Mouse (Mus musculus) layer of hippocampus, adult 2 months (tissue): Measurements from ENCODE around the gene Sult3a2. TPM values are rescaled to one million over a fixed set of nuclear protein-coding genes. Genes with fewer than 3 reads are reported as not detected.
"Not testable (repeated sequence)": the region's sequence is repeated elsewhere in the genome, so short reads cannot be mapped to it uniquely, and the experiment has no call there.

Source experiments
- DNase-seq, 2 experiments: peaks; one replicate each; pipeline ENCODE4 v3.0.0; 2022; ENCODE audit warnings: low spot score in 2 of 2
- H3K27ac ChIP-seq: fragments of 200-600 bp; 2 replicates; pipeline ENCODE4 v1.8.1; 2022
- H3K4me3 ChIP-seq: fragments of 200-600 bp; 2 replicates; pipeline ENCODE4 v1.8.1; 2022; ENCODE audit warnings: mild to moderate bottlenecking
- CTCF ChIP-seq: fragments of 200-600 bp; conservative IDR thresholded peaks from 2 replicates; pipeline ENCODE4 v1.8.1; 2022; ENCODE audit warnings: antibody characterized with exemption, mild to moderate bottlenecking, moderate library complexity
- long read RNA-seq, 2 experiments: library from polyadenylated mRNA; stranded (forward); transcript quantifications; one replicate each; pipeline ENCODE4 v2.0.0; 2021; ENCODE audit warnings: borderline mapping rate in 2 of 2
- total RNA-seq, 2 experiments: library from RNA; stranded (reverse); gene quantifications; 2 replicates each; pipeline ENCODE4 v1.2.3; 2021

Sult3a2 gene
- 1 to 10 TPM; 1.3 to 1.6 TPM for total RNA-seq
- long read RNA-seq, experiment 1 = 0 reads
- long read RNA-seq, experiment 2 = 0 reads

- TF ChIP-seq CTCF = no peak
Measured at GRCm38 (mm10) chr10:33786604-33787003, at the start of gene Sult3a2. Gene Sult3a2, minus strand, starts transcription at chr10:33786704.

GRCm38 (mm10) chr10:33820892-33821291 lies 34.4 kb upstream of the Sult3a2 start:
- H3K27ac ChIP-seq = no peak overlapping the region
- no peak for DNase-seq
- no peak for TF ChIP-seq CTCF
- H3K4me3 ChIP-seq = no peak overlapping the region

More at GRCm38 (mm10) chr10:33786604-33787003, at the start of gene Sult3a2:
- no peak for DNase-seq
- H3K4me3 ChIP-seq = no peak within 1 kb of the TSS
- H3K27ac ChIP-seq = no peak within 1 kb of the TSS

GRCm38 (mm10) chr10:33816923-33817322 lies 30.4 kb upstream of the Sult3a2 start:
- H3K4me3 ChIP-seq = no peak overlapping the region
- no peak for DNase-seq
- no peak for TF ChIP-seq CTCF
- H3K27ac ChIP-seq = no peak overlapping the region

GRCm38 (mm10) chr10:33814266-33814665 lies 27.8 kb upstream of the Sult3a2 start:
- no peak for DNase-seq
- Histone ChIP-seq H3K4me3 (no peak overlapping the region), H3K27ac (no peak overlapping the region)
- no peak for TF ChIP-seq CTCF

GRCm38 (mm10) chr10:33811807-33812206 lies 25.3 kb upstream of the Sult3a2 start:
- no peak for TF ChIP-seq CTCF
- Histone ChIP-seq H3K4me3 (no peak overlapping the region), H3K27ac (no peak overlapping the region)
- DNase-seq = no peak

GRCm38 (mm10) chr10:33797221-33797949 lies 10.9 kb upstream of the Sult3a2 start:
- DNase-seq = not testable (repeated sequence)

GRCm38 (mm10) chr10:33796269-33796915 lies 9.9 kb upstream of the Sult3a2 start:
- H3K4me3 ChIP-seq, H3K27ac ChIP-seq, DNase-seq: not testable (repeated sequence)

More at GRCm38 (mm10) chr10:33797221-33797949, 10.9 kb upstream of the Sult3a2 start:
- not testable (repeated sequence) for H3K4me3 ChIP-seq, H3K27ac ChIP-seq

GRCm38 (mm10) chr10:33792166-33792565 lies 5.7 kb upstream of the Sult3a2 start:
- not testable (repeated sequence) for H3K4me3 ChIP-seq, DNase-seq, H3K27ac ChIP-seq

GRCm38 (mm10) chr10:33787541-33787940 lies 1.0 kb upstream of the Sult3a2 start:
- TF ChIP-seq CTCF = no peak
- Histone ChIP-seq H3K27ac (no peak overlapping the region), H3K4me3 (no peak overlapping the region)
- DNase-seq = no peak

GRCm38 (mm10) chr10:33735251-33735650 lies 51.3 kb downstream of the Sult3a2 start:
- not testable (repeated sequence) for H3K27ac ChIP-seq, DNase-seq, H3K4me3 ChIP-seq

- Histone ChIP-seq H3K4me3 (no peak overlapping the region), H3K27ac (no peak overlapping the region)
- no peak for TF ChIP-seq CTCF
- no peak for DNase-seq
Measured at GRCm38 (mm10) chr10:33733241-33733640, 53.3 kb downstream of the Sult3a2 start.

- no peak for DNase-seq
- Histone ChIP-seq H3K4me3 (no peak overlapping the region), H3K27ac (no peak overlapping the region)
- TF ChIP-seq CTCF = no peak
Measured at GRCm38 (mm10) chr10:33732409-33733185, 53.9 kb downstream of the Sult3a2 start.

- DNase-seq = no peak
Measured at GRCm38 (mm10) chr10:33723764-33724163, 62.7 kb downstream of the Sult3a2 start.

More at GRCm38 (mm10) chr10:33723764-33724163, 62.7 kb downstream of the Sult3a2 start:
- H3K27ac ChIP-seq = no peak overlapping the region
- no peak for TF ChIP-seq CTCF
- H3K4me3 ChIP-seq = no peak overlapping the region
